Mouse (Mus musculus) embryonic facial prominence, embryonic 12.5 days (tissue): ENCODE measurements around the gene Ccdc149. TPM values are rescaled to one million over a fixed set of nuclear protein-coding genes. Genes with fewer than 3 reads are reported as not detected.
A peak's percentile ranks its signal among the peaks of the same experiment; 100 is the strongest.

Experiments used
- ATAC-seq: fragments of 200-750 bp; cut with Nextera tagmentation; 2 replicates; pipeline ENCODE4 v1.8.0; 2017; ENCODE audit not compliant: insufficient number of reproducible peaks, insufficient read depth, low FRiP score, low TSS enrichment
- H3K27ac ChIP-seq: fragments of 300-500 bp; sonication (generic); 2 replicates; pipeline ENCODE4 v1.5.1; 2016; ENCODE audit warnings: mild to moderate bottlenecking
- H3K27me3 ChIP-seq: fragments of 300-500 bp; sonication (generic); 2 replicates; pipeline ENCODE4 v1.6.1; 2016; ENCODE audit warnings: mild to moderate bottlenecking, moderate library complexity
- H3K36me3 ChIP-seq: fragments of 300-500 bp; sonication (generic); 2 replicates; pipeline ENCODE4 v1.6.1; 2016; ENCODE audit warnings: mild to moderate bottlenecking
- H3K4me1 ChIP-seq: fragments of 300-500 bp; sonication (generic); 2 replicates; pipeline ENCODE4 v1.6.1; 2016
- H3K4me2 ChIP-seq: fragments of 300-500 bp; sonication (generic); replicated peaks from 2 replicates; pipeline ENCODE4 v1.6.1; 2016; ENCODE audit warnings: mild to moderate bottlenecking, moderate library complexity
- H3K4me3 ChIP-seq: fragments of 300-500 bp; sonication (generic); 2 replicates; pipeline ENCODE4 v1.5.1; 2016; ENCODE audit warnings: mild to moderate bottlenecking
- H3K9ac ChIP-seq: fragments of 300-500 bp; sonication (generic); 2 replicates; pipeline ENCODE4 v1.6.1; 2016; ENCODE audit warnings: mild to moderate bottlenecking, moderate library complexity
- H3K9me3 ChIP-seq: fragments of 300-500 bp; sonication (generic); 2 replicates; pipeline ENCODE4 v1.6.1; 2016; ENCODE audit warnings: mild to moderate bottlenecking, moderate library complexity
- WGBS: fragments of 180-500 bp; shearing (Covaris S2); methylation state at CpG from one replicate; pipeline ENCODE4 v1.1.7; 2016; 5-methylcytosine and 5-hydroxymethylcytosine counted together
- polyA plus RNA-seq: library from polyadenylated mRNA; unstranded; fragments of >200 nt; fragmentation: Nextera tagmentation; extraction: Ambion mirVana; gene quantifications from 2 replicates; pipeline ENCODE4 v1.2.1, GENCODE M21; 2016

Gene Ccdc149
- 2.7 and 2.9 TPM in 2 replicates for polyA plus RNA-seq

GRCm38 (mm10) chr5:52470991-52471801 lies at the start of gene Ccdc149:
Gene Ccdc149, minus strand, starts transcription at chr5:52471521.
- H3K4me2 ChIP-seq, result peak within 1 kb of the TSS; percentile 93
- peak within 1 kb of the TSS; percentile 61 for H3K9ac ChIP-seq
- no peaks in the 10 kb centered on the region for H3K4me1 ChIP-seq
- peak; percentile 90 for ATAC-seq
- H3K27ac ChIP-seq, result no peak within 1 kb of the TSS; the same call in 1 of the 2 replicates
- peak within 1 kb of the TSS; percentile 58 for H3K4me3 ChIP-seq
- peaks cover 16% of the 10 kb centered on the region for H3K27me3 ChIP-seq
- H3K9me3 ChIP-seq, result no peaks in the 10 kb centered on the region
- WGBS, result under 1% methylated on average over 60 of the region's 65 CpGs
- H3K36me3 ChIP-seq, result no peaks in the 10 kb centered on the region

- Histone ChIP-seq H3K36me3 (no peaks in the 10 kb centered on the region), H3K4me1 (no peaks in the 10 kb centered on the region), H3K4me3 (no peak overlapping the region), H3K4me2 (no peak overlapping the region), H3K9ac (no peak overlapping the region), H3K27me3 (peaks cover 14% of the 10 kb centered on the region; the same call in 1 of the 2 replicates), H3K9me3 (no peaks in the 10 kb centered on the region), H3K27ac (no peak overlapping the region)
- no peak for ATAC-seq
- 87% methylated on average over 2 of the region's 2 CpGs for WGBS
Measured at GRCm38 (mm10) chr5:52519921-52520320, 48.6 kb upstream of the Ccdc149 start.

GRCm38 (mm10) chr5:52516072-52516476 lies 44.8 kb upstream of the Ccdc149 start:
- H3K9ac ChIP-seq, result 0 out of 2 replicates have a peak overlapping the region, but pooled peaks have one; percentile 2
- 20% methylated on average over 21 of the region's 21 CpGs for WGBS
- H3K36me3 ChIP-seq, result no peaks in the 10 kb centered on the region
- ATAC-seq, result no peak
- peaks cover 14% of the 10 kb centered on the region; the same call in 1 of the 2 replicates for H3K27me3 ChIP-seq
- H3K4me3 ChIP-seq, result peak overlapping the region; percentile 22
- H3K4me2 ChIP-seq, result peak overlapping the region; percentile 48
- H3K4me1 ChIP-seq, result no peaks in the 10 kb centered on the region
- H3K9me3 ChIP-seq, result no peaks in the 10 kb centered on the region
- no peak overlapping the region for H3K27ac ChIP-seq

GRCm38 (mm10) chr5:52515246-52516021 lies 44.1 kb upstream of the Ccdc149 start:
- Histone ChIP-seq H3K4me1 (no peaks in the 10 kb centered on the region), H3K27me3 (peaks cover 14% of the 10 kb centered on the region; the same call in 1 of the 2 replicates), H3K9ac (0 out of 2 replicates have a peak overlapping the region, but pooled peaks have one; percentile 2), H3K27ac (no peak overlapping the region), H3K4me2 (peak overlapping the region; percentile 48), H3K36me3 (no peaks in the 10 kb centered on the region), H3K9me3 (no peaks in the 10 kb centered on the region), H3K4me3 (peak overlapping the region; percentile 22)
- WGBS, result 23% methylated on average over 22 of the region's 22 CpGs
- no peak for ATAC-seq

GRCm38 (mm10) chr5:52511089-52511488 lies 39.8 kb upstream of the Ccdc149 start:
- Histone ChIP-seq H3K4me3 (no peak overlapping the region), H3K27me3 (peaks cover 1% of the 10 kb centered on the region; the same call in 1 of the 2 replicates), H3K27ac (no peak overlapping the region), H3K4me2 (no peak overlapping the region), H3K36me3 (no peaks in the 10 kb centered on the region), H3K4me1 (no peaks in the 10 kb centered on the region), H3K9ac (no peak overlapping the region), H3K9me3 (no peaks in the 10 kb centered on the region)
- ATAC-seq, result no peak
- WGBS, result 73% methylated on average over 3 of the region's 3 CpGs

GRCm38 (mm10) chr5:52509416-52509815 lies 38.1 kb upstream of the Ccdc149 start:
- no peaks in the 10 kb centered on the region for H3K4me1 ChIP-seq
- no peak for ATAC-seq
- H3K4me2 ChIP-seq, result no peak overlapping the region
- H3K27me3 ChIP-seq, result no peaks in the 10 kb centered on the region
- no peaks in the 10 kb centered on the region for H3K36me3 ChIP-seq
- 81% methylated on average over 6 of the region's 6 CpGs for WGBS
- H3K9ac ChIP-seq, result no peak overlapping the region
- H3K9me3 ChIP-seq, result no peaks in the 10 kb centered on the region
- no peak overlapping the region for H3K4me3 ChIP-seq
- no peak overlapping the region for H3K27ac ChIP-seq

- no peak overlapping the region for H3K4me3 ChIP-seq
- no peak overlapping the region for H3K9ac ChIP-seq
- no peaks in the 10 kb centered on the region for H3K27me3 ChIP-seq
- 84% methylated on average over 13 of the region's 13 CpGs for whole genome bisulfite sequencing
- no peak for ATAC-seq
- no peak overlapping the region for H3K27ac ChIP-seq
- no peaks in the 10 kb centered on the region for H3K36me3 ChIP-seq
- H3K9me3 ChIP-seq, result no peaks in the 10 kb centered on the region
- H3K4me2 ChIP-seq, result no peak overlapping the region
- H3K4me1 ChIP-seq, result no peaks in the 10 kb centered on the region
Measured at GRCm38 (mm10) chr5:52504666-52505065, 33.3 kb upstream of the Ccdc149 start.

- H3K36me3 ChIP-seq, result no peaks in the 10 kb centered on the region
- H3K27ac ChIP-seq, result no peak overlapping the region
- 90% methylated on average over 11 of the region's 11 CpGs for WGBS
- no peak overlapping the region for H3K4me2 ChIP-seq
- no peaks in the 10 kb centered on the region for H3K4me1 ChIP-seq
- no peak overlapping the region for H3K4me3 ChIP-seq
- H3K27me3 ChIP-seq, result no peaks in the 10 kb centered on the region
- ATAC-seq, result no peak
- H3K9ac ChIP-seq, result no peak overlapping the region
- no peaks in the 10 kb centered on the region for H3K9me3 ChIP-seq
Measured at GRCm38 (mm10) chr5:52504148-52504547, 32.8 kb upstream of the Ccdc149 start.

- H3K4me2 ChIP-seq, result no peak overlapping the region
- H3K4me1 ChIP-seq, result no peaks in the 10 kb centered on the region
- H3K27me3 ChIP-seq, result no peaks in the 10 kb centered on the region
- H3K27ac ChIP-seq, result no peak overlapping the region
- no peaks in the 10 kb centered on the region for H3K36me3 ChIP-seq
- 61% methylated on average over 13 of the region's 14 CpGs for WGBS
- no peak overlapping the region for H3K9ac ChIP-seq
- ATAC-seq, result no peak
- no peaks in the 10 kb centered on the region for H3K9me3 ChIP-seq
- H3K4me3 ChIP-seq, result no peak overlapping the region
Measured at GRCm38 (mm10) chr5:52495671-52496070, 24.4 kb upstream of the Ccdc149 start.

- no peaks in the 10 kb centered on the region for H3K27me3 ChIP-seq
- WGBS, result 88% methylated on average over 6 of the region's 6 CpGs
- no peak overlapping the region for H3K27ac ChIP-seq
- H3K36me3 ChIP-seq, result no peaks in the 10 kb centered on the region
- H3K4me2 ChIP-seq, result no peak overlapping the region
- no peak for ATAC-seq
- no peaks in the 10 kb centered on the region for H3K4me1 ChIP-seq
- H3K4me3 ChIP-seq, result no peak overlapping the region
- no peak overlapping the region for H3K9ac ChIP-seq
- H3K9me3 ChIP-seq, result no peaks in the 10 kb centered on the region
Measured at GRCm38 (mm10) chr5:52491496-52491895, 20.2 kb upstream of the Ccdc149 start.

- WGBS, result 83% methylated on average over 13 of the region's 13 CpGs
- no peak overlapping the region for H3K4me2 ChIP-seq
- H3K36me3 ChIP-seq, result no peaks in the 10 kb centered on the region
- H3K27me3 ChIP-seq, result no peaks in the 10 kb centered on the region
- H3K4me1 ChIP-seq, result no peaks in the 10 kb centered on the region
- no peak overlapping the region for H3K27ac ChIP-seq
- H3K9me3 ChIP-seq, result no peaks in the 10 kb centered on the region
- H3K4me3 ChIP-seq, result no peak overlapping the region
- no peak for ATAC-seq
- H3K9ac ChIP-seq, result no peak overlapping the region
Measured at GRCm38 (mm10) chr5:52487559-52488430, 16.5 kb upstream of the Ccdc149 start.
